21 mouse cellular contexts compared by ENCODE assay signal in the genomic region with DNA sequence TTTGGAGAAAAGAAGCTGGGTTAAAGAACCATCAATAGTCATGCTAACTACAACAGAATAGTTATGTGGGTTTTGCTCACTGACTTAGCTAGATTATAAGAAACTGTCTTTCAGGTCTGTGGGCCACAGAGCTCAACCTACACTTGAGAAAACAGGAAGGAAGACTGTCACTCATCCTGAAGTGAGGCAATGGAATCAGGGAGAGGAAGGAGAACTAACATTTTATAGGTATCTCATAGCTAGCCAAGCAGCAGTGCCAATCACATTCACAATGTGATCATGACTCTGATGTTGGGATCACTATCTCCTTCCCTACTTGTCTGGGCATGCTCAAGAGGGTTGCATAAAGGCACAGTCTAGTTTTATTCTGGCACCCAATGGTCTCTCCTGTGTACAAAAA.
DNase-seq lines count a peak whose midpoint lies in the region; ATAC-seq lines count a peak whose summit lies in the region.
"Had no signal": no experiment of that assay in that cellular context is flagged by ENCODE, and none has a peak within 500 bp of the region (broad histone marks: within the 10 kb centered on the region; RNA-seq: fewer than 3 reads in every experiment).

No protein-coding gene starts in this region.

- peak; percentile 53 for DNase-seq in heart, adult 11 months
- DNase-seq in heart, postnatal 4 days = no peak
- peak; percentile 64 for DNase-seq in gonadal fat pad, adult 2 months (ENCODE audit: low read depth)
- no peak for DNase-seq in urinary bladder, postnatal 14 days (ENCODE audit: low spot score)
- DNase-seq in kidney, adult 9 months = no peak
- DNase-seq: adrenal gland, adult 2 months; adrenal gland, postnatal 14 days; B cell, adult 2 months; cerebellum, adult 11-12 months; cerebellum, adult 8-10 months; cerebellum, postnatal 10 days; cerebellum, postnatal 36 days; embryo, embryonic 11 days; gastrocnemius, postnatal 10 days; gastrocnemius, postnatal 36 days; heart, adult 2 months had no signal

- ATAC-seq in megakaryocyte progenitor cell, adult 5-6 weeks (replicated peaks; ENCODE audit: poor library complexity) = peak; percentile 84
- ATAC-seq: forebrain, embryonic 13.5 days; forebrain, embryonic 16.5 days; hindbrain, embryonic 16.5 days; intestine, embryonic 15.5 days had no signal

Comparison
In these comparisons a context has a peak if more than half of its experiments do, and no peak if none do; other contexts are left out.
1. DNase-seq: peak in heart, adult 11 months (single experiment) and gonadal fat pad, adult 2 months (single experiment); none in heart, postnatal 4 days (single experiment), urinary bladder, postnatal 14 days (single experiment) and kidney, adult 9 months (single experiment).